ENCODE assay signal across 22 mouse cellular contexts in the genomic region with DNA sequence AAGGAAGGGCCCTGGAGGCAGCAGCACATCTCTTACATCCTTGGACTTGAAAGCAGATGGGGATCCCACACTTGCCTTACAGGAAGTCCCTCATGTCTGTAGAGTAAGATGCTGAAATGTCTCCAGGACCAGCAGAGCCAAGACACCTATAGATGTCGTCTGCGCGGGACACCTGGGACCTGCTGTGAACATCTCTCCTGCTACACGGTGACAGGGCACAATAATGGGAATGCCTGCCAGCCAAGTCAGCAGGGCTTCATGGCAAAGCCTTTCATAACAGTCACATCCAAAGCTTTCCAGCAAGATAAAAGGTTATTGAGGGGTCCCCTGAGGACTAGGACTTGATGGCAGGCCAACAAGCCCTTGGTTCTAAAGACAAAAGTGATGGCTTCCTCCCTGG. TPM values are rescaled to one million over a fixed set of nuclear protein-coding genes. Genes with fewer than 3 reads are reported as not detected.
DNase-seq lines count a peak whose midpoint lies in the region; ATAC-seq and TF ChIP-seq lines count a peak whose summit lies in the region.
"Had no signal": no experiment of that assay in that cellular context is flagged by ENCODE, and none has a peak within 500 bp of the region (broad histone marks: within the 10 kb centered on the region; RNA-seq: fewer than 3 reads in every experiment).

No protein-coding gene starts in this region.

- ATAC-seq in cerebellum, adult (ENCODE audit: insufficient number of reproducible peaks, low FRiP score, low TSS enrichment) = no peak
- ATAC-seq: forebrain, embryonic 14.5 days; forebrain, postnatal 0 days; intestine, postnatal 0 days; Patski had no signal

- no peak for TF ChIP-seq CTCF in cerebellum, adult 2 months (IDR thresholded peaks at IDR 0.05; ENCODE audit: borderline replicate concordance, insufficient read depth, low read depth, low read length)

- peak overlapping the region; percentile 15; the same call in 1 of the 2 replicates for H3K27ac ChIP-seq in cerebellum, adult 2 months (ENCODE audit: insufficient read depth, low read length)
- H3K27ac ChIP-seq: forebrain, embryonic 10.5 days; heart, adult 2 months; hindbrain, embryonic 12.5 days; hindbrain, embryonic 15.5 days had no signal

- no peak for TF ChIP-seq POLR2A in cerebellum, adult 2 months (IDR thresholded peaks at IDR 0.05; ENCODE audit: borderline replicate concordance, insufficient read depth, low read length)

- no peak overlapping the region for H3K4me3 ChIP-seq in cerebellum, adult 2 months (replicated peaks; ENCODE audit: insufficient read depth, low read depth, low read length)
- H3K4me3 ChIP-seq: forebrain, embryonic 10.5 days; heart, adult 2 months; hindbrain, embryonic 12.5 days; hindbrain, embryonic 15.5 days had no signal

- H3K27me3 ChIP-seq in cerebellum, adult 2 months (ENCODE audit: control insufficient read depth, insufficient read depth, low read length) = no peaks in the 10 kb centered on the region
- H3K27me3 ChIP-seq: CH12.LX; hindbrain, embryonic 12.5 days; hindbrain, embryonic 15.5 days; Patski had no signal

- peak; percentile 68 for DNase-seq in cerebellum, adult 11-12 months
- peak; percentile 48 to 64 for DNase-seq in cerebellum, adult 2 months
- peak; percentile 60 to 76 for DNase-seq in cerebellum, postnatal 10 days
- DNase-seq in cerebellum, postnatal 36 days = peak; percentile 37 to 52
- DNase-seq in frontal cortex, adult 2 months (ENCODE audit: extremely low spot score in 1 of 2, low spot score in 1 of 2) = no peak
- no peak for DNase-seq in layer of hippocampus, postnatal 36 days
- DNase-seq: adrenal gland, postnatal 10 days; adrenal gland, postnatal 36 days; forebrain, postnatal 0 days; gastrocnemius, postnatal 10 days; gastrocnemius, postnatal 36 days; heart, adult 2 months; kidney, adult 2 months had no signal

- 23% methylated on average over 4 of the region's 4 CpGs for WGBS in cerebellum, adult 2 months

- H3K4me1 ChIP-seq in cerebellum, adult 2 months (ENCODE audit: control insufficient read depth, insufficient read depth, low read length) = peaks cover 57% of the 10 kb centered on the region

RNA-seq across cellular contexts. Expression of a gene that starts 45.8 kb away (rescaled TPM):
- 37.4 and 40.4 TPM in 2 replicates for polyA plus RNA-seq in cerebellum, adult 2 months (2012; rRNA removed)
- polyA plus RNA-seq in frontal cortex, adult 2 months (2012; rRNA removed) = 15.5 and 17.4 TPM in 2 replicates
- 10 to 100 TPM; 20.4 to 23.5 TPM for total RNA-seq in layer of hippocampus, postnatal 36 days (2021)
- polyA plus RNA-seq: G1E had no signal

Comparison
In these comparisons a context has a peak if more than half of its experiments do, and no peak if none do; other contexts are left out.
1. DNase-seq: peak in cerebellum, adult 11-12 months (single experiment), cerebellum, adult 2 months (2 of 2), cerebellum, postnatal 10 days (2 of 2) and cerebellum, postnatal 36 days (2 of 2); none in frontal cortex, adult 2 months (0 of 2) and layer of hippocampus, postnatal 36 days (0 of 2).